Comparison of ENCODE assay signal across 21 mouse cellular contexts in genomic region chr9:61048576-61048975, GRCm38 (mm10).
A peak's percentile ranks its signal among the peaks of the same experiment; 100 is the strongest.
DNase-seq lines count a peak whose midpoint lies in the region; ATAC-seq lines count a peak whose summit lies in the region.
"Had no signal": no experiment of that assay in that cellular context is flagged by ENCODE, and none has a peak within 500 bp of the region (broad histone marks: within the 10 kb centered on the region; RNA-seq: fewer than 3 reads in every experiment).

No protein-coding gene starts in this region.

- no peak overlapping the region for H3K4me3 ChIP-seq in kidney, embryonic 16.5 days (ENCODE audit: low read length)
- H3K4me3 ChIP-seq: embryonic facial prominence, embryonic 13.5 days; embryonic facial prominence, embryonic 15.5 days; erythroblast, embryonic 14.5 days; forebrain, embryonic 13.5 days; forebrain, embryonic 15.5 days had no signal

- H3K9ac ChIP-seq in kidney, embryonic 16.5 days (replicated peaks; ENCODE audit: low read length): no peak overlapping the region
- H3K9ac ChIP-seq: embryonic facial prominence, embryonic 13.5 days; embryonic facial prominence, embryonic 15.5 days; forebrain, embryonic 13.5 days; forebrain, embryonic 15.5 days; forebrain, postnatal 0 days had no signal

- intact Hi-C loops in left cerebral cortex, postnatal 36 days (cut with DNase I): loop anchor here (5.0 to 10.0 kb wide), 4 partner anchors 229 to 854 kb away; partner anchors contain the start of gene Tle3

- no peak for ATAC-seq in kidney, embryonic 16.5 days (ENCODE audit: low FRiP score, low TSS enrichment)
- ATAC-seq: forebrain, embryonic 13.5 days; forebrain, embryonic 15.5 days had no signal

- no peak overlapping the region for H3K27ac ChIP-seq in kidney, embryonic 16.5 days (ENCODE audit: low read length)
- H3K27ac ChIP-seq: embryonic facial prominence, embryonic 13.5 days; embryonic facial prominence, embryonic 15.5 days; forebrain, embryonic 13.5 days; forebrain, embryonic 15.5 days had no signal

- H3K4me2 ChIP-seq in kidney, embryonic 16.5 days (replicated peaks; ENCODE audit: low read depth, low read length): no peak overlapping the region
- H3K4me2 ChIP-seq: embryonic facial prominence, embryonic 13.5 days; embryonic facial prominence, embryonic 15.5 days; forebrain, embryonic 13.5 days; forebrain, embryonic 15.5 days had no signal

- no peaks in the 10 kb centered on the region for H3K36me3 ChIP-seq in kidney, embryonic 16.5 days (ENCODE audit: insufficient read depth, low read length)
- H3K36me3 ChIP-seq: embryonic facial prominence, embryonic 13.5 days; embryonic facial prominence, embryonic 15.5 days; forebrain, embryonic 15.5 days had no signal

- 58% methylated on average over 15 of the region's 15 CpGs for WGBS in kidney, embryonic 16.5 days

- peak; percentile 52 for DNase-seq in kidney, adult 9 months
- peak; percentile 52 for DNase-seq in fat pad, adult 2 months (ENCODE audit: extremely low read depth, low read depth, low spot score)
- peak; percentile 64 for DNase-seq in gonadal fat pad, adult 2 months (ENCODE audit: low read depth)
- no peak for DNase-seq in left cerebral cortex, postnatal 36 days (ENCODE audit: low spot score in 2 of 2)
- DNase-seq: adrenal gland, adult 2 months; adrenal gland, postnatal 10 days; adrenal gland, postnatal 25 days; cerebellum, adult 11 months; cerebellum, adult 18-20 months; cerebellum, adult 8-10 months; cerebellum, adult 9-11 months; cerebellum, postnatal 14 days; cerebellum, postnatal 36 days; embryo, embryonic 11 days; forebrain, postnatal 0 days had no signal

- no peaks in the 10 kb centered on the region for H3K4me1 ChIP-seq in kidney, embryonic 16.5 days (ENCODE audit: insufficient read depth, low read length)
- H3K4me1 ChIP-seq: embryonic facial prominence, embryonic 13.5 days; embryonic facial prominence, embryonic 15.5 days; forebrain, embryonic 13.5 days; forebrain, embryonic 15.5 days had no signal

- H3K27me3 ChIP-seq in kidney, embryonic 16.5 days (ENCODE audit: insufficient read depth, low read length): 0 out of 2 replicates have a peak, but pooled peaks cover 17% of the 10 kb centered on the region
- H3K27me3 ChIP-seq: forebrain, embryonic 15.5 days had no signal

- 0 out of 2 replicates have a peak, but pooled peaks cover 6% of the 10 kb centered on the region for H3K9me3 ChIP-seq in kidney, embryonic 16.5 days (ENCODE audit: low read length)
- H3K9me3 ChIP-seq: embryonic facial prominence, embryonic 13.5 days; embryonic facial prominence, embryonic 15.5 days; forebrain, embryonic 13.5 days; forebrain, embryonic 15.5 days had no signal

Comparison
In these comparisons a context has a peak if more than half of its experiments do, and no peak if none do; other contexts are left out.
1. DNase-seq: peak in kidney, adult 9 months (single experiment), fat pad, adult 2 months (single experiment) and gonadal fat pad, adult 2 months (single experiment); none in left cerebral cortex, postnatal 36 days (0 of 2).